Mouse (Mus musculus): ENCODE data around the gene Slc6a18.

GRCm38 (mm10) chr13:73725315-73725714 is 47.5 kb upstream of the Slc6a18 start:
- TF ChIP-seq POLR2A (IDR thresholded peaks at IDR 0.05; ENCODE audit: borderline replicate concordance, insufficient read depth, low read length) (no peak), CTCF (IDR thresholded peaks at IDR 0.05; ENCODE audit: borderline replicate concordance, insufficient read depth, low read depth, low read length) (no peak)
